Mouse (Mus musculus): ENCODE data around the gene Gba.

DNA sequence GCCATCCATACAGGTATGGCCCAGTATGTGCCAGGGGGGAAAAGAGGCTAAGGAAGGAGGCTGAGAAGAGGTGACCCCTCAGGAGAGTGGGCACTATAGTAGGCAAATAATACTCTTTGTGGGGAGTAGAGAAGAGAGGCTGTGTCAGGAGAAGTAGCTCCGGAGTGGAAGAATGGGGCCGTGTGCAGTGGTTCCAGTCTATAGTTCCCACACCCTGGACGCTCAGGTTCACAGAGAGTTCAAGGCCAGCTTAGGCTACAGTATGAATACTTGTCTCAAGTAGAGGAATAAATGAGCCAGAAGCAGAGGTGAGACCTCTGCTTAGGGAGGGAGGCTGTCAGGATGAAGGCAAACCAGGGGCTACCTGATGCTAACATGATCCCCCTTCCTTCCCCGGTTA lies 26.5 kb downstream of the Gba start:
- no peak for TF ChIP-seq POLR2A (IDR thresholded peaks at IDR 0.05; ENCODE audit: insufficient read length, low read depth)
- no peak for TF ChIP-seq MAX (IDR thresholded peaks at IDR 0.05; ENCODE audit: low read depth)
- no peak for TF ChIP-seq USF1 (IDR thresholded peaks at IDR 0.05; ENCODE audit: low read depth)
- no peak for TF ChIP-seq TCF12 (IDR thresholded peaks at IDR 0.05; ENCODE audit: insufficient read depth, poor library complexity, severe bottlenecking)

All from myocyte (in vitro differentiated cells).